Mouse (Mus musculus): ENCODE data around the gene Atxn1.

- TF ChIP-seq ZC3H11A (IDR thresholded peaks at IDR 0.05; ENCODE audit: low read depth, low read length) = no peak
- TF ChIP-seq CHD2 (IDR thresholded peaks at IDR 0.05; ENCODE audit: low read length) = no peak
- TF ChIP-seq MAFK (IDR thresholded peaks at IDR 0.05; ENCODE audit: borderline replicate concordance, low read depth, low read length) = no peak
- no peak for TF ChIP-seq BHLHE40 (IDR thresholded peaks at IDR 0.05; ENCODE audit: borderline replicate concordance, low read depth, low read length)
- TF ChIP-seq MEF2A (IDR thresholded peaks at IDR 0.05; ENCODE audit: extremely low read depth, insufficient replicate concordance, low read depth, low read length, poor library complexity, severe bottlenecking) = no peak
- no peak for TF ChIP-seq EP300 (IDR thresholded peaks at IDR 0.05; ENCODE audit: low read depth in 1 of 2, low read length in 2 of 2)
- TF ChIP-seq CTCF (IDR thresholded peaks at IDR 0.05 in 2 of 3, conservative IDR thresholded peaks at IDR 0.05 in 1 of 3; ENCODE audit: control insufficient read depth in 1 of 3, insufficient read depth in 1 of 3, low read depth in 2 of 3, low read length in 3 of 3, poor library complexity in 1 of 3, severe bottlenecking in 1 of 3) = no peak
- TF ChIP-seq GATA1 (IDR thresholded peaks at IDR 0.05; ENCODE audit: low read depth, low read length) = no peak
- TF ChIP-seq ETS1 (IDR thresholded peaks at IDR 0.05; ENCODE audit: low read depth, low read length) = no peak
- TF ChIP-seq HCFC1 (IDR thresholded peaks at IDR 0.05; ENCODE audit: low read depth, low read length) = no peak
- no peak for TF ChIP-seq RAD21 (IDR thresholded peaks at IDR 0.05; ENCODE audit: low read depth, low read length)
- no peak for TF ChIP-seq GABPA (IDR thresholded peaks at IDR 0.05; ENCODE audit: low read depth, low read length)
- no peak for TF ChIP-seq TCF12 (IDR thresholded peaks at IDR 0.05; ENCODE audit: low read depth, low read length)
- TF ChIP-seq SIN3A (IDR thresholded peaks at IDR 0.05; ENCODE audit: low read length) = no peak
These were observed 158.8 kb downstream of the Atxn1 start for GRCm38 (mm10) chr13:45805915-45806599.
